Mouse (Mus musculus) hindbrain, embryonic 14.5 days (tissue): ENCODE data around the gene Sox1. TPM values are rescaled to one million over a fixed set of nuclear protein-coding genes. Genes with fewer than 3 reads are reported as not detected.

Experiments
- ATAC-seq: fragments of 200-750 bp; cut with Nextera tagmentation; 2 replicates; pipeline ENCODE4 v1.8.0; 2017; ENCODE audit warnings: moderate number of reproducible peaks, mild to moderate bottlenecking, moderate TSS enrichment, moderate library complexity; ENCODE audit not compliant: low FRiP score
- DNase-seq: peaks from one replicate; pipeline ENCODE4 v3.0.0-alpha.2; 2015; ENCODE audit warnings: low spot score
- H3K27ac ChIP-seq: fragments of 300-500 bp; sonication (generic); 2 replicates; pipeline ENCODE4 v1.5.1; 2014; ENCODE audit warnings: mild to moderate bottlenecking, moderate library complexity
- H3K27me3 ChIP-seq: fragments of 300-500 bp; sonication (generic); 2 replicates; pipeline ENCODE4 v1.6.1; 2014; ENCODE audit warnings: mild to moderate bottlenecking, low read length, mixed read lengths; ENCODE audit not compliant: control insufficient read depth, insufficient read depth
- H3K36me3 ChIP-seq: fragments of 300-500 bp; sonication (generic); replicated peaks from 2 replicates; pipeline ENCODE4 v1.6.1; 2014; ENCODE audit not compliant: control insufficient read depth, insufficient read depth
- H3K4me1 ChIP-seq: fragments of 300-500 bp; sonication (generic); replicated peaks from 2 replicates; pipeline ENCODE4 v1.6.1; 2014; ENCODE audit warnings: antibody characterized with exemption, low read length, mixed read lengths; ENCODE audit not compliant: control insufficient read depth, insufficient read depth
- H3K4me2 ChIP-seq: fragments of 300-500 bp; sonication (generic); replicated peaks from 2 replicates; pipeline ENCODE4 v1.6.1; 2014; ENCODE audit warnings: mild to moderate bottlenecking, moderate library complexity
- H3K4me3 ChIP-seq: fragments of 300-500 bp; sonication (generic); replicated peaks from 2 replicates; pipeline ENCODE4 v1.5.1; 2014; ENCODE audit warnings: mild to moderate bottlenecking, low read length
- H3K9ac ChIP-seq: fragments of 300-500 bp; sonication (generic); 2 replicates; pipeline ENCODE4 v1.6.1; 2014
- H3K9me3 ChIP-seq: fragments of 300-500 bp; sonication (generic); 2 replicates; pipeline ENCODE4 v1.6.1; 2016; ENCODE audit warnings: low read length; ENCODE audit not compliant: control insufficient read depth
- WGBS: fragments of 180-500 bp; shearing (Covaris S2); extraction: QIAGEN DNeasy Blood & Tissue Kit; methylation state at CpG from one replicate; pipeline ENCODE4 v1.1.7; 2014; 5-methylcytosine and 5-hydroxymethylcytosine counted together
- polyA plus RNA-seq: library from polyadenylated mRNA; unstranded; fragments of >200 nt; fragmentation: Nextera tagmentation; extraction: Ambion mirVana; gene quantifications from 2 replicates; pipeline ENCODE4 v1.2.1, GENCODE M21; 2014

Gene Sox1
- polyA plus RNA-seq, 1 experiment from 2014 or later = 1.9 TPM

GRCm38 (mm10) chr8:12430173-12430899, 35.2 kb downstream of the Sox1 start:
- H3K9ac ChIP-seq = 0 out of 2 replicates have a peak overlapping the region, but pooled peaks have one; percentile 52

GRCm38 (mm10) chr8:12430900-12431737, 36.0 kb downstream of the Sox1 start:
- peaks cover 26% of the 10 kb centered on the region for H3K4me1 ChIP-seq
- H3K36me3 ChIP-seq = no peaks in the 10 kb centered on the region
- peak overlapping the region; percentile 23 for H3K4me3 ChIP-seq
- peak; percentile 40 for DNase-seq
- peak overlapping the region; percentile 75 for H3K27ac ChIP-seq
- peak overlapping the region; percentile 52; the same call in 1 of the 2 replicates for H3K9ac ChIP-seq
- peak; percentile 31; the same call in 1 of the 2 replicates for ATAC-seq
- peaks cover 85% of the 10 kb centered on the region for H3K27me3 ChIP-seq
- 2% methylated on average over 50 of the region's 51 CpGs for WGBS
- peak overlapping the region; percentile 56 for H3K4me2 ChIP-seq
- no peaks in the 10 kb centered on the region for H3K9me3 ChIP-seq

More at GRCm38 (mm10) chr8:12430173-12430899, 35.2 kb downstream of the Sox1 start:
- no peaks in the 10 kb centered on the region for H3K9me3 ChIP-seq
- H3K4me3 ChIP-seq = peak overlapping the region; percentile 23
- peaks cover 91% of the 10 kb centered on the region for H3K27me3 ChIP-seq
- WGBS = under 1% methylated on average over 46 of the region's 46 CpGs
- H3K4me2 ChIP-seq = peak overlapping the region; percentile 56
- peaks cover 26% of the 10 kb centered on the region for H3K4me1 ChIP-seq
- peak; percentile 70 for DNase-seq
- ATAC-seq = peak; percentile 77
- no peaks in the 10 kb centered on the region for H3K36me3 ChIP-seq
- H3K27ac ChIP-seq = peak overlapping the region; percentile 75

GRCm38 (mm10) chr8:12431738-12432055, 36.6 kb downstream of the Sox1 start:
- Histone ChIP-seq H3K27ac (no peak overlapping the region), H3K9me3 (no peaks in the 10 kb centered on the region), H3K27me3 (peaks cover 79% of the 10 kb centered on the region), H3K4me1 (peaks cover 26% of the 10 kb centered on the region), H3K36me3 (no peaks in the 10 kb centered on the region), H3K4me2 (peak overlapping the region; percentile 56), H3K9ac (no peak overlapping the region), H3K4me3 (peak overlapping the region; percentile 23; the same call in 1 of the 2 replicates)
- no peak for ATAC-seq
- 46% methylated on average over 6 of the region's 6 CpGs for WGBS
- no peak for DNase-seq

GRCm38 (mm10) chr8:12432546-12432945, 37.5 kb downstream of the Sox1 start:
- Histone ChIP-seq H3K9ac (no peak overlapping the region), H3K9me3 (no peaks in the 10 kb centered on the region), H3K27ac (no peak overlapping the region), H3K4me1 (peaks cover 26% of the 10 kb centered on the region), H3K4me3 (no peak overlapping the region), H3K4me2 (no peak overlapping the region), H3K36me3 (no peaks in the 10 kb centered on the region), H3K27me3 (peaks cover 71% of the 10 kb centered on the region)
- no peak for DNase-seq
- no peak for ATAC-seq
- WGBS = 12% methylated on average over 7 of the region's 7 CpGs

GRCm38 (mm10) chr8:12434771-12435170, 39.7 kb downstream of the Sox1 start:
- Histone ChIP-seq H3K4me2 (no peak overlapping the region), H3K9ac (no peak overlapping the region), H3K4me1 (peaks cover 15% of the 10 kb centered on the region), H3K9me3 (no peaks in the 10 kb centered on the region), H3K4me3 (no peak overlapping the region), H3K27ac (no peak overlapping the region), H3K36me3 (no peaks in the 10 kb centered on the region), H3K27me3 (peaks cover 48% of the 10 kb centered on the region)
- DNase-seq (no peak), ATAC-seq (no peak)
- 57% methylated on average over 3 of the region's 3 CpGs for WGBS

GRCm38 (mm10) chr8:12438021-12438420, 42.9 kb downstream of the Sox1 start:
- H3K4me2 ChIP-seq = no peak overlapping the region
- WGBS = 87% methylated on average over 6 of the region's 6 CpGs
- no peak overlapping the region for H3K4me3 ChIP-seq
- H3K9me3 ChIP-seq = no peaks in the 10 kb centered on the region
- DNase-seq (no peak), ATAC-seq (no peak)
- H3K4me1 ChIP-seq = no peaks in the 10 kb centered on the region
- H3K9ac ChIP-seq = no peak overlapping the region
- no peak overlapping the region for H3K27ac ChIP-seq
- H3K36me3 ChIP-seq = no peaks in the 10 kb centered on the region
- H3K27me3 ChIP-seq = peaks cover 16% of the 10 kb centered on the region; the same call in 1 of the 2 replicates

GRCm38 (mm10) chr8:12439044-12439443, 43.9 kb downstream of the Sox1 start:
- no peak for DNase-seq
- WGBS = 42% methylated on average over 4 of the region's 4 CpGs
- ATAC-seq = no peak
- no peaks in the 10 kb centered on the region for H3K4me1 ChIP-seq
- H3K27ac ChIP-seq = no peak overlapping the region
- no peak overlapping the region for H3K4me2 ChIP-seq
- H3K36me3 ChIP-seq = no peaks in the 10 kb centered on the region
- H3K9ac ChIP-seq = no peak overlapping the region
- no peak overlapping the region for H3K4me3 ChIP-seq
- H3K27me3 ChIP-seq = 0 out of 2 replicates have a peak, but pooled peaks cover 6% of the 10 kb centered on the region
- no peaks in the 10 kb centered on the region for H3K9me3 ChIP-seq

- Histone ChIP-seq H3K9ac (no peak overlapping the region), H3K36me3 (no peaks in the 10 kb centered on the region), H3K9me3 (no peaks in the 10 kb centered on the region), H3K27me3 (peaks cover 6% of the 10 kb centered on the region; the same call in 1 of the 2 replicates), H3K27ac (no peak overlapping the region), H3K4me1 (no peaks in the 10 kb centered on the region), H3K4me3 (no peak overlapping the region), H3K4me2 (no peak overlapping the region)
- DNase-seq (no peak), ATAC-seq (no peak)
- WGBS = 93% methylated on average over 10 of the region's 10 CpGs
Measured at GRCm38 (mm10) chr8:12439846-12440245, 44.8 kb downstream of the Sox1 start.

- no peak overlapping the region for H3K4me3 ChIP-seq
- no peak for ATAC-seq
- H3K27me3 ChIP-seq = peaks cover 7% of the 10 kb centered on the region; the same call in 1 of the 2 replicates
- no peaks in the 10 kb centered on the region for H3K36me3 ChIP-seq
- no peak for DNase-seq
- H3K4me1 ChIP-seq = peaks cover 2% of the 10 kb centered on the region; the same call in 1 of the 2 replicates
- WGBS = 97% methylated on average over 4 of the region's 4 CpGs
- H3K9me3 ChIP-seq = no peaks in the 10 kb centered on the region
- no peak overlapping the region for H3K9ac ChIP-seq
- no peak overlapping the region for H3K4me2 ChIP-seq
- no peak overlapping the region for H3K27ac ChIP-seq
Measured at GRCm38 (mm10) chr8:12440997-12441396, 45.9 kb downstream of the Sox1 start.
